Mouse (Mus musculus) liver, embryonic 14.5 days (tissue): ENCODE results near the gene Stxbp6. TPM values are rescaled to one million over a fixed set of nuclear protein-coding genes. Genes with fewer than 3 reads are reported as not detected.

ENCODE experiments used
- ATAC-seq: fragments of 200-750 bp; cut with Nextera tagmentation; 2 replicates; pipeline ENCODE4 v1.8.0; 2017; ENCODE audit warnings: moderate number of reproducible peaks, mild to moderate bottlenecking, moderate library complexity; ENCODE audit not compliant: insufficient read depth
- DNase-seq, 3 experiments: peaks; one replicate each; pipeline ENCODE4 v3.0.0-alpha.2; 2012 to 2013; ENCODE audit warnings: low read depth in 3 of 3, low spot score in 3 of 3
- H3K27ac ChIP-seq: fragments of 300-500 bp; sonication (generic); 2 replicates; pipeline ENCODE4 v1.5.1; 2014; ENCODE audit warnings: moderate library complexity, mild to moderate bottlenecking, control low read depth, inconsistent platforms
- H3K27me3 ChIP-seq: fragments of 300-500 bp; sonication (generic); 2 replicates; pipeline ENCODE4 v1.6.1; 2014; ENCODE audit warnings: mild to moderate bottlenecking, low read length, moderate library complexity; ENCODE audit not compliant: control insufficient read depth, insufficient read depth
- H3K36me3 ChIP-seq: fragments of 300-500 bp; sonication (generic); replicated peaks from 2 replicates; pipeline ENCODE4 v1.6.1; 2014; ENCODE audit warnings: low read depth; ENCODE audit not compliant: control insufficient read depth, insufficient read depth
- H3K4me1 ChIP-seq, 2 experiments: fragments of 200-500 bp in 1 of 2; fragments of 300-500 bp in 1 of 2; sonication (generic) in 1 of 2; replicated peaks; 2 replicates each; pipeline ENCODE4 v1.6.1; 2012 to 2014; ENCODE audit warnings: antibody characterized with exemption in 1 of 2, inconsistent platforms in 1 of 2, low read length in 1 of 2; ENCODE audit not compliant: control insufficient read depth in 2 of 2, insufficient read depth in 2 of 2
- H3K4me2 ChIP-seq: fragments of 300-500 bp; sonication (generic); 2 replicates; pipeline ENCODE4 v1.6.1; 2014; ENCODE audit warnings: low read depth, mild to moderate bottlenecking, control low read depth, moderate library complexity
- H3K4me3 ChIP-seq, 2 experiments: fragments of 200-500 bp in 1 of 2; fragments of 300-500 bp in 1 of 2; sonication (generic) in 1 of 2; 2 replicates each; pipeline ENCODE4 v1.5.1; 2012 to 2014; ENCODE audit warnings: low read depth in 2 of 2, low read length in 2 of 2, mild to moderate bottlenecking in 2 of 2, control low read depth in 1 of 2, inconsistent platforms in 1 of 2, moderate library complexity in 1 of 2; ENCODE audit not compliant: insufficient read depth in 1 of 2
- H3K9ac ChIP-seq: fragments of 300-500 bp; sonication (generic); replicated peaks from 2 replicates; pipeline ENCODE4 v1.6.1; 2014; ENCODE audit warnings: mild to moderate bottlenecking, control low read depth, moderate library complexity
- H3K9me3 ChIP-seq: fragments of 300-500 bp; sonication (generic); 2 replicates; pipeline ENCODE4 v1.6.1; 2016; ENCODE audit warnings: low read length, mixed read lengths; ENCODE audit not compliant: control insufficient read depth
- CTCF ChIP-seq: IDR thresholded peaks from 2 replicates; pipeline ENCODE4 v1.5.1; 2016; ENCODE audit warnings: antibody characterized with exemption, low read depth, control low read depth
- EP300 ChIP-seq: IDR thresholded peaks from 2 replicates; pipeline ENCODE4 v1.6.1; 2016; ENCODE audit warnings: antibody characterized with exemption, low read depth
- WGBS: fragments of 180-500 bp; shearing (Covaris S2); extraction: QIAGEN DNeasy Blood & Tissue Kit; methylation state at CpG from one replicate; pipeline ENCODE4 v1.1.7; 2014; ENCODE audit not compliant: insufficient replicate concordance; 5-methylcytosine and 5-hydroxymethylcytosine counted together
- polyA plus RNA-seq, 2 experiments: library from polyadenylated mRNA; depleted of rRNA in 1 of 2; stranded (reverse) in 1 of 2; unstranded in 1 of 2; fragments of >200 nt; fragmentation: Nextera tagmentation in 1 of 2; extraction: Ambion mirVana in 1 of 2; gene quantifications; 2 replicates each; pipeline versions ENCODE4 v1.2.1 to v1.2.3; 2012 to 2014

Stxbp6 gene
- polyA plus RNA-seq, 2 experiments, result 2.6 to 3.0 TPM

DNA sequence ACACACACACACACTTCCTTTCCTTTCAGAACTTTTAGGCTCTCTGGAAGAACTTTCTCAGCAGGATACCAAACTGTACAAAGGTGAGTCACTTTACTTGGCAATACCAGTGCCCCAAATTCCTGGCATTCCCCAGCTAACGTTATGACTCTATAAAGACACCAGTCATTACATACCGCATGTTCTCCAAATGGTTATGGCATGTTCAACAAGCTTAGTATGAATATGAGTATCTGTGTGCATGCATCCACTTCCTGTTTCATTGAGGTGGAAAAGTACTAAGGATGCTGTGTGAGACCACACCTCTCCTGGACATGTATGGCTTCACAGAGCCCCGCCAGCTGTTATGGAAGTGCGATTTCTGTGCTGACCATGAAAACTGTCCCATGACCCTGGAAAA lies 27.3 kb downstream of the Stxbp6 start:
- no peak for TF ChIP-seq CTCF
- DNase-seq, result no peak
- 65% methylated on average over 4 of the region's 4 CpGs for WGBS

DNA sequence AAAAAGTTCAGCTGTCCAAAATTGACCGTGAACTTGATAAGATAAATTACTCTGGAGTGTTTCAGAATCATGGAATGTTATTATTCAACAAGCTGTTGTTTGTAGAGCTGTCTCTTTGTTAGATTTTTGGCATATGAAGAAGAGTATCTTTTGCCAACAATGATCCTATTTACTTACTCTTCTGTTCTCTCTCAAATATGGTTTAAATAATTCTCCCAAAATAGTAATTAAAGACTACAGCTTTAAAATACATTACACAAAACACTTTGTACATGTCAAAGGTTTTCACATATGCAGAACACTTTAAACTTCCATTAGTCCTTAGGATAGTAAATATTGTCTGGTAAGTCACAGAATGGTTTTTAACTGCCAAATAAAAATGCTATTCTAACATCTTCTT lies 29.9 kb downstream of the Stxbp6 start:
- Histone ChIP-seq H3K4me3 (no peak overlapping the region), H3K27ac (no peak overlapping the region), H3K4me2 (no peak overlapping the region), H3K9ac (no peak overlapping the region), H3K36me3 (no peaks in the 10 kb centered on the region), H3K27me3 (no peaks in the 10 kb centered on the region), H3K4me1 (no peaks in the 10 kb centered on the region), H3K9me3 (no peaks in the 10 kb centered on the region)
- ATAC-seq, result no peak
- TF ChIP-seq EP300, result no peak
- TF ChIP-seq CTCF, result no peak
- WGBS, result 60% methylated on average over 1 of the region's 1 CpGs
- no peak for DNase-seq

More for the DNA sequence above, 27.3 kb downstream of the Stxbp6 start:
- Histone ChIP-seq H3K4me1 (no peaks in the 10 kb centered on the region), H3K36me3 (no peaks in the 10 kb centered on the region), H3K4me2 (no peak overlapping the region), H3K27ac (no peak overlapping the region), H3K27me3 (no peaks in the 10 kb centered on the region), H3K4me3 (no peak overlapping the region), H3K9ac (no peak overlapping the region), H3K9me3 (no peaks in the 10 kb centered on the region)
- no peak for ATAC-seq

DNA sequence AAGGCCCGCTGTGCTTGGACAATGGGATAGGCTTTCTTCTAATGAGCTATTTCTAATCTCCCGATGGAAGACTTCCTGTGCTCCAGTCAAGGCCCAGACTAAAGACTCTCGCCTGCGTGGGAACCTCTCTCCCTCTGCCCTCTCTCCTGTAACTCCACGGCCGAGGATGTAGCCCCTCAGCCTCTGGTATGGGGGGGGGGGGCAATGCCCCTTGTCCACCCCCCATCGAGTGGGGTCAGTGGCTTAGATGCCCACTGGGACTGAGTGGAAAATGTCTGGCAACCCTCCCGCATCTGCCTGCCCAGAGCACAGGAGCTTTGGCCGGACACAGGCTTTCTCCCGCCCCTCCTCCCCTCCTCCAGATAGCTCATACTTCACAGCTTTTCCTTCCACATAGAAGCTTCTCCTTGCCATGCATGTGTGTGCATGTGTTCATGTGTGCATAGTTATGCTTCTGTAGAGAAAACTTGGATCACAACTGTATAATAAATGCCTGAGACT lies 31.9 kb downstream of the Stxbp6 start:
- Histone ChIP-seq H3K36me3 (no peaks in the 10 kb centered on the region), H3K27ac (no peak overlapping the region), H3K4me1 (no peaks in the 10 kb centered on the region; a peak in 1 of 4 replicates), H3K9me3 (no peaks in the 10 kb centered on the region), H3K4me2 (no peak overlapping the region), H3K9ac (no peak overlapping the region), H3K4me3 (no peak overlapping the region), H3K27me3 (no peaks in the 10 kb centered on the region)
- no peak for ATAC-seq
- no peak for TF ChIP-seq CTCF
- TF ChIP-seq EP300, result no peak
- 39% methylated on average over 10 of the region's 10 CpGs for WGBS
- no peak for DNase-seq

DNA sequence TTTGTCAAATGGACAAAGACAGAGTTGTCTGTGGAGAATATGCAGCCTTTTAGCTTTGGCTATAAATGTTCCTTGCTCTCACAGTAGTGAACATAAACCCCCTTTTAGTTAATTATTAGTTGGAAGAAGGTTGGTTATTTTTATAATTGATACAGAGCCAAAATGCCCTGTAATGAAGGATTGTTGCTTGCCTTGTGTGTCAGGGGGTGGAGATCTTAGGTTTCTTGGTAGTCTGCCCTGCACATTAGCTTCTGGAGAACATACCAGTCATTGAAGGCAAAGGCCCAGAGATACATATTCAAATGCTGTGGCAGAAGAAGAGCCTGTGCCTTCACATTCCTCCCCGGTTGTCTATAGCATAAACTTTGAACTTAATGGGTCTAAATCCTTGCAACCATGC lies 37.0 kb downstream of the Stxbp6 start:
- no peaks in the 10 kb centered on the region for H3K36me3 ChIP-seq
- no peak overlapping the region for H3K27ac ChIP-seq
- no peaks in the 10 kb centered on the region for H3K27me3 ChIP-seq
- H3K4me1 ChIP-seq, result no peaks in the 10 kb centered on the region; a peak in 1 of 4 replicates
- no peak for TF ChIP-seq EP300
- TF ChIP-seq CTCF, result no peak
- no peak overlapping the region for H3K4me2 ChIP-seq
- WGBS, result 24% methylated on average over 1 of the region's 1 CpGs
- H3K4me3 ChIP-seq, result no peak overlapping the region
- no peak for DNase-seq
- no peak overlapping the region for H3K9ac ChIP-seq
- H3K9me3 ChIP-seq, result no peaks in the 10 kb centered on the region
- ATAC-seq, result no peak

DNA sequence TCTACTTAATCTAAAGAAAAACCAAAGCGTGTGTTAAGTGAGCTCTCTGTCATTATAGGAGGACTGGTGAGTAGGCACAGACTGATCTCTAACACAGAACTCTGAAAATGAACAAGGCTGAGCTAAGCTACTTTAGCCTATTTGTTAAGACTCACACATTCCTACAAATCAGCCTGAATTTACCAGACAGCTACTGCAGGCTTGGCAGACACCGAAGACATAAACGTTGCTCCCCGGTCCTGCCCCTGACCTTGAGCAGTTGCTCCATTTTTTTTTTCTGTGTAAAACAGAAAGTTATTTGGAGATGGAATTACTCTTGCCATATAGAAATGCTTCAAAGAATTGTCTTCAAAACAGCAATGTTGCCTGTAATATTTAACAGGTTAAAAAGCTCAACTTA lies 37.4 kb downstream of the Stxbp6 start:
- DNase-seq (no peak), ATAC-seq (no peak)
- Histone ChIP-seq H3K9me3 (no peaks in the 10 kb centered on the region), H3K9ac (no peak overlapping the region), H3K4me3 (no peak overlapping the region), H3K27me3 (no peaks in the 10 kb centered on the region), H3K27ac (no peak overlapping the region), H3K4me2 (no peak overlapping the region), H3K36me3 (no peaks in the 10 kb centered on the region), H3K4me1 (no peaks in the 10 kb centered on the region; a peak in 1 of 4 replicates)
- WGBS, result 67% methylated on average over 4 of the region's 4 CpGs
- TF ChIP-seq CTCF (no peak), EP300 (no peak)
